In genomic region chr11:112592411-112593020, GRCm38 (mm10) we compare ENCODE assay signal across 19 mouse cellular contexts.
DNase-seq lines count a peak whose midpoint lies in the region; ATAC-seq and TF ChIP-seq lines count a peak whose summit lies in the region.
"Had no signal": no experiment of that assay in that cellular context is flagged by ENCODE, and none has a peak within 500 bp of the region (broad histone marks: within the 10 kb centered on the region; RNA-seq: fewer than 3 reads in every experiment).

No protein-coding gene starts in this region.

- peak overlapping the region; percentile 24; the same call in 1 of the 2 replicates for H3K27ac ChIP-seq in forebrain, embryonic 14.5 days (ENCODE audit: low read depth, low read length)
- peak overlapping the region; percentile 65 for H3K27ac ChIP-seq in midbrain, embryonic 13.5 days
- H3K27ac ChIP-seq in liver, postnatal 0 days (ENCODE audit: low read depth), result no peak overlapping the region
- H3K27ac ChIP-seq: embryonic facial prominence, embryonic 13.5 days had no signal

- TF ChIP-seq CTCF in liver, postnatal 0 days (IDR thresholded peaks at IDR 0.05; ENCODE audit: low read depth), result no peak

- 3% methylated on average over 6 of the region's 6 CpGs for WGBS in forebrain, embryonic 14.5 days
- 3% methylated on average over 6 of the region's 6 CpGs for WGBS in midbrain, embryonic 13.5 days
- 70% methylated on average over 6 of the region's 6 CpGs for WGBS in liver, postnatal 0 days (ENCODE audit: insufficient replicate concordance)

- ATAC-seq in forebrain, embryonic 14.5 days, result peak; percentile 82
- ATAC-seq in midbrain, embryonic 13.5 days, result peak; percentile 55; the same call in 1 of the 2 replicates
- no peak for ATAC-seq in liver, postnatal 0 days
- ATAC-seq: CD4-positive, CD25-positive, alpha-beta regulatory T cell, adult 4 months; intestine, embryonic 16.5 days had no signal

- H3K9me3 ChIP-seq in forebrain, embryonic 14.5 days (replicated peaks; ENCODE audit: control insufficient read depth, low read length), result no peaks in the 10 kb centered on the region
- no peaks in the 10 kb centered on the region; the same call in 1 of the 2 replicates for H3K9me3 ChIP-seq in midbrain, embryonic 13.5 days
- H3K9me3 ChIP-seq in liver, postnatal 0 days (ENCODE audit: low read length), result peaks cover 7% of the 10 kb centered on the region; the same call in 1 of the 2 replicates
- H3K9me3 ChIP-seq: embryonic facial prominence, embryonic 13.5 days had no signal

- H3K4me1 ChIP-seq in forebrain, embryonic 14.5 days (ENCODE audit: control insufficient read depth, insufficient read depth, low read length), result peaks cover 9% of the 10 kb centered on the region; the same call in 1 of the 2 replicates
- H3K4me1 ChIP-seq in midbrain, embryonic 13.5 days (replicated peaks), result peaks cover 9% of the 10 kb centered on the region
- H3K4me1 ChIP-seq in liver, postnatal 0 days (ENCODE audit: insufficient read depth), result no peaks in the 10 kb centered on the region
- H3K4me1 ChIP-seq: embryonic facial prominence, embryonic 13.5 days had no signal

- no peak overlapping the region for H3K4me3 ChIP-seq in forebrain, embryonic 14.5 days (ENCODE audit: low read depth, low read length)
- no peak overlapping the region for H3K4me3 ChIP-seq in midbrain, embryonic 13.5 days (replicated peaks)
- H3K4me3 ChIP-seq in liver, postnatal 0 days (ENCODE audit: low read depth, low read length), result no peak overlapping the region
- H3K4me3 ChIP-seq: embryonic facial prominence, embryonic 13.5 days had no signal

- no peaks in the 10 kb centered on the region for H3K27me3 ChIP-seq in forebrain, embryonic 14.5 days (replicated peaks; ENCODE audit: control insufficient read depth, insufficient read depth, low read length)
- no peaks in the 10 kb centered on the region for H3K27me3 ChIP-seq in midbrain, embryonic 13.5 days
- H3K27me3 ChIP-seq in liver, postnatal 0 days (ENCODE audit: insufficient read depth, low read length), result no peaks in the 10 kb centered on the region
- H3K27me3 ChIP-seq: embryonic facial prominence, embryonic 13.5 days had no signal

- no peak for TF ChIP-seq EP300 in liver, postnatal 0 days (IDR thresholded peaks at IDR 0.05; ENCODE audit: low read depth)

- DNase-seq in embryo, embryonic 10.5 days (ENCODE audit: low spot score), result peak; percentile 23
- no peak for DNase-seq in embryo, embryonic 10 days (ENCODE audit: low spot score)
- DNase-seq in embryo, embryonic 11 days, result peak; percentile 38
- DNase-seq in forebrain, embryonic 14.5 days (ENCODE audit: low spot score), result peak; percentile 68
- DNase-seq in testis, postnatal 10 days (ENCODE audit: low spot score), result no peak
- DNase-seq in adrenal gland, postnatal 14 days, result no peak
- DNase-seq in liver, postnatal 0 days, result no peak
- DNase-seq: cerebellum, postnatal 14 days; heart, adult 18-20 months; heart, postnatal 4 days; left cerebral cortex, postnatal 4 days; lung, embryonic 14.5 days; lung, postnatal 4 days; right cerebral cortex, postnatal 4 days had no signal

- no peak overlapping the region for H3K9ac ChIP-seq in forebrain, embryonic 14.5 days (ENCODE audit: low read length)
- H3K9ac ChIP-seq in midbrain, embryonic 13.5 days (replicated peaks), result no peak overlapping the region
- no peak overlapping the region for H3K9ac ChIP-seq in liver, postnatal 0 days (replicated peaks)
- H3K9ac ChIP-seq: embryonic facial prominence, embryonic 13.5 days; lung, embryonic 14.5 days had no signal

- no peak overlapping the region for H3K4me2 ChIP-seq in forebrain, embryonic 14.5 days (ENCODE audit: low read length)
- H3K4me2 ChIP-seq in midbrain, embryonic 13.5 days (replicated peaks), result no peak overlapping the region
- no peak overlapping the region for H3K4me2 ChIP-seq in liver, postnatal 0 days (ENCODE audit: low read depth, low read length)
- H3K4me2 ChIP-seq: embryonic facial prominence, embryonic 13.5 days; lung, embryonic 14.5 days had no signal

- H3K36me3 ChIP-seq in forebrain, embryonic 14.5 days (ENCODE audit: control insufficient read depth, insufficient read depth, low read length), result no peaks in the 10 kb centered on the region
- no peaks in the 10 kb centered on the region for H3K36me3 ChIP-seq in midbrain, embryonic 13.5 days
- H3K36me3 ChIP-seq in liver, postnatal 0 days (replicated peaks; ENCODE audit: insufficient read depth, low read length), result no peaks in the 10 kb centered on the region
- H3K36me3 ChIP-seq: embryonic facial prominence, embryonic 13.5 days; G1E had no signal

Comparison
In these comparisons a context has a peak if more than half of its experiments do, and no peak if none do; other contexts are left out.
1. DNase-seq: peak in embryo, embryonic 10.5 days (single experiment), embryo, embryonic 11 days (single experiment) and forebrain, embryonic 14.5 days (single experiment); none in embryo, embryonic 10 days (single experiment), testis, postnatal 10 days (single experiment), adrenal gland, postnatal 14 days (single experiment) and liver, postnatal 0 days (single experiment).